Mouse (Mus musculus): ENCODE measurements around the gene Rab4a. TPM values are rescaled to one million over a fixed set of nuclear protein-coding genes. Genes with fewer than 3 reads are reported as not detected.

Rab4a gene
- polyA plus RNA-seq, 1 experiment = 7.3 TPM

DNA sequence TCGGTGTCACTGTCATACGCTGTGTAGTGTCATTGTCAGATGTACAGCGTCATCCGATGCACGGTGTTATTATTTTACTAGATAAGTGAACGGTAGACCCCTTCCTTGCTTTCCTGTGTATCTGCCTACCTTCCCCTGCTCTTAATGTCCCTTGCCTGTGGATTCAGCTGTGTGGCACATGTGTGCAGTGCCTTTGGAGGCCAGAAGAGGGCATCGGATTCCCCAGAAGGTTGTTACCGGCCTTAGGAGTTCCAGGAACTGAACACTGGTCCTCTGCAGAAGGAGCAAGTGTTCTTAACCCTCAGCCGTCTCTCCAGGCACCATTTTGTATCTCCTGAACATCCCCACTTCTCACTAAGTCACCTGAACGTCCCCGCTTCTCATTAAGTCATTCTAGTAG, 12.0 kb downstream of the Rab4a start:
- DNase-seq = no peak
- Histone ChIP-seq H3K4me1 (ENCODE audit: control insufficient read depth, insufficient read depth, low read length) (no peaks in the 10 kb centered on the region), H3K4me3 (replicated peaks; ENCODE audit: extremely low read depth, low read depth, low read length) (no peak overlapping the region)
- TF ChIP-seq CTCF (IDR thresholded peaks at IDR 0.05; ENCODE audit: insufficient read depth, low read length) (0 out of 2 replicates have a peak, but pooled peaks have one; percentile 3), POLR2A (IDR thresholded peaks at IDR 0.05; ENCODE audit: borderline replicate concordance, extremely low read depth, low read depth, low read length) (no peak)
- whole genome bisulfite sequencing = 92% methylated on average over 11 of the region's 11 CpGs

DNA sequence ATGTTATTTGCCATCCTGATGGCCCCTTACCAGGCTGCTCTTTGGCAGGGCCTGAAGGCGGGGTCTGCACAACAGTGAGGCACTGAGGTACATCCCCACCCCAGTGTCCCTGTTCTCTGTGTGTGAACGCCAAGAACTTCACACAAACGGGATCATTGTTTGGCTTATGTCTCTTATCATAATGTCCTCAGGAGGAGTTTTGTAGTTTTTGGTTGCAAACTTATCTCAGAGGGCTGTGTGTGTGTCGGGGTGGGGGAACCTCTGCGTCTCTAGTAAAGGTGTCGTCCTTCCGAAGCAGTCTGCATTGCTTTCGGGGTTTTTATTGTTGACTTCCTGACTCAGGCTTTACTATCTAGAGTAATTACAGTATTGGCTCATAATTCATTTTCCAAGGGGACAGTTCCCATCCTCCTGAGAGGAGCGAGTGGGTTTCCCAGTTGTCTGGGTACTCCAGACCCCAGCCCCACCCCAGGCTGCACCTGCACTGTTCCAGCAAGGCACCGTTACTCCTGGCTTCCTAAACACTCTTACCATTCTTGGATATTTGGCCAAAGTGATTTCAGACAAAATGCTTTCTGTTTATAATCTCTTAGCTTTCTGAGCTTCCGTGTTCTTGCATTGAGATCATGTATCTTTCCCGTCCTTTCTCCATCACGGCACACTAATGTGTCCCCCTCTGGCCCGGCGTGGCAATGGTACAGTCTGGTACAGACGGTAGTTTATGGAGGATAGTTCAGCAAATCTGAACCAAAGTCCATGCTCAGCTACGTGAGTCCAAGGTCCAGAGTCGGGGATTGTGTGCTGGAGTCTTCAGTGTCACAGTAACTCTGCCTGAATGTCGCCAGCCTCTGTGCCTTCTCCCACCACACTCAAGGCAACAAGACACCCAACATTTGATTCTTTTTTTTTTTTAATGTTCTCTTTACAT, 14.2 kb downstream of the Rab4a start:
- TF ChIP-seq POLR2A (IDR thresholded peaks at IDR 0.05; ENCODE audit: borderline replicate concordance, extremely low read depth, low read depth, low read length) (no peak), CTCF (IDR thresholded peaks at IDR 0.05; ENCODE audit: insufficient read depth, low read length) (no peak)
- WGBS = 81% methylated on average over 19 of the region's 19 CpGs
- no peak for DNase-seq
- H3K4me1 ChIP-seq (ENCODE audit: control insufficient read depth, insufficient read depth, low read length) = no peaks in the 10 kb centered on the region
- no peak overlapping the region for H3K4me3 ChIP-seq (replicated peaks; ENCODE audit: extremely low read depth, low read depth, low read length)

DNA sequence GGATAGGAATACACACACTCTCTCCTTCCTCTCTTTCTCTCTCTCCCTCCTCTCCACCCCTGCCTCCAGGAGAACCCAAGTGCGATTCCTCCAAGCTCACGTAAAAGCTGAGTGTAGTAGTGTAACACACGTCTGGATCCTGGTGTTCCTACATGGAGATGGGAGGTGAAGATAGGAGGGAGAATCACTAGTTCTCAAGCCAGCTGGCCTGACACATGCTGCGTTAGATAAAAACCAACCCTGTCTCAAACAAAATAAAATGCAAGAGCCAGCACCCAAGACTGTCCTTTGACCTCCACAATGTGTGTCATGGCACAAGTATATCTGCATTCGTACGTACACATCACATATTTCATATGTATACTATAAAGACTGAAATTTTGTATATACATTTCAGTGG, 15.0 kb downstream of the Rab4a start:
- Histone ChIP-seq H3K4me3 (replicated peaks; ENCODE audit: extremely low read depth, low read depth, low read length) (no peak overlapping the region), H3K4me1 (ENCODE audit: control insufficient read depth, insufficient read depth, low read length) (no peaks in the 10 kb centered on the region)
- DNase-seq = no peak
- TF ChIP-seq CTCF (IDR thresholded peaks at IDR 0.05; ENCODE audit: insufficient read depth, low read length) (no peak), POLR2A (IDR thresholded peaks at IDR 0.05; ENCODE audit: borderline replicate concordance, extremely low read depth, low read depth, low read length) (no peak)
- WGBS = 92% methylated on average over 6 of the region's 6 CpGs

DNA sequence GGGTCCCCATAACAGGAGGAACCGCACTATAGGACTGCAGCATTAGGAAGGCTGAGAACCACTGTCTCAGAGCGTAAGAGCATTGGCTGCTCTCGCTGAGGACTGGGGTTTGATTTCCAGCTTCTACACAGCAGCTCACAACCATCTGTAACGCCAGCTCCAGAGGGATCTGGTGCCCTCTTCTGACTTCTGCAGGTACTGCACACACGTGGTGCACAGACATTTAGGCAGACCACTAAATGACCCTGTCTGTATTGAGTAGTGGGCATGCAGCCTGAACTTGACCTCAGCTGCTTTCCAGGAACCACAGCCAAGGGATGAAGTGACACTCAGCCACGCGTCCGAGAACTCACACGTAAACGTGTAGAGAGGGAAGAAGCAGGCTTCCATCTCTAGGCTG, 17.3 kb downstream of the Rab4a start:
- DNase-seq = no peak
- no peak overlapping the region for H3K4me3 ChIP-seq (replicated peaks; ENCODE audit: extremely low read depth, low read depth, low read length)
- 93% methylated on average over 10 of the region's 10 CpGs for WGBS

DNA sequence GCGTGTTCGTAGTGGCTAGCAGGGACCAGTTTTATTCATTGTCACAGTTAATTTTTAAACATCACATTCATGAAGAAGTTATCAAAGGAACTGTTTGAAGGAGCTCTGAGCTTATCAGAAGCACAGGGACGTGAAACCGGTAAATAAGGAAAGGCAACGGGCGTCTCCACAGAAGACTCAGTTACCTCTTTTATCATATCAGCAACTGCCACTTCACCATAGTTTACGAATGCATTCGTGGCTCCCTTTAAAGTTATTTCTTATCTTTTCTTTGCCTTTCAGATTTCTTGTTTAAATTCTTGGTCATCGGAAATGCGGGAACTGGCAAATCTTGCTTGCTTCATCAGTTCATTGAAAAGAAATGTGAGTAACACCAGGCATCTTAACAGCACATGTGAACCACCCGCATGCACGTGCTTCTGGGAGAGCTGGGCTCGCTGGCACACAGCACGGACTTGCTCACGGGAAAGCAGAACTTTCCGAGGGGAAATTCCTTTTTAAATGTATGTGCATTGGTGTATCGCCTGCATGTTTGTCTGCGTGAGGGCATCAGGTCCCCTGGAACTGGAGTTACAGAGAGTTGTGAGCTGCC, 17.8 kb downstream of the Rab4a start:
- Histone ChIP-seq H3K4me3 (replicated peaks; ENCODE audit: extremely low read depth, low read depth, low read length) (no peak overlapping the region), H3K4me1 (ENCODE audit: control insufficient read depth, insufficient read depth, low read length) (no peaks in the 10 kb centered on the region)
- WGBS = 82% methylated on average over 18 of the region's 18 CpGs
- DNase-seq = no peak
- TF ChIP-seq POLR2A (IDR thresholded peaks at IDR 0.05; ENCODE audit: borderline replicate concordance, extremely low read depth, low read depth, low read length) = no peak
- no peak for TF ChIP-seq CTCF (IDR thresholded peaks at IDR 0.05; ENCODE audit: insufficient read depth, low read length)

More for the DNA sequence above, 17.3 kb downstream of the Rab4a start:
- H3K4me1 ChIP-seq (ENCODE audit: control insufficient read depth, insufficient read depth, low read length) = no peaks in the 10 kb centered on the region
- TF ChIP-seq CTCF (IDR thresholded peaks at IDR 0.05; ENCODE audit: insufficient read depth, low read length) (0 out of 2 replicates have a peak, but pooled peaks have one; percentile 20), POLR2A (IDR thresholded peaks at IDR 0.05; ENCODE audit: borderline replicate concordance, extremely low read depth, low read depth, low read length) (no peak)

DNA sequence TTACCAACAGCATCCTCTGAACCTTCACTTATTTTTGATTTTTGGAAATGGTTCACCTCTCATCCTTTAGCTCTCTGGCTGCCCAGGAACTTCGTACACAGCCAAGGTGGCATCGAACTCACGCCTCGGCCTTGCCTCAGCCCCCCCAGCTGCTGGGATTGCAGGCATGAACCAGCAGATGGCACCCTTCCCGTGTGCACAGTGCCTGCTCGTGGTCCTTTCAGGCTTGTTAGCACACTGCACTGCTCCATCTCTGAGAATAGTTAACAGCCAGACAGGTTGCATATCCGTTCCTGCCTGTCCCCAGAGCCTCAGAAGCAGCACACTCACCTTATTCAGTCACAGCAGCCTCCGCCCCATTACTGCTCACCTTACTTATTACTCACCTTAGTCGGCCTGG, 20.2 kb downstream of the Rab4a start:
- no peak overlapping the region for H3K4me3 ChIP-seq (replicated peaks; ENCODE audit: extremely low read depth, low read depth, low read length)
- 69% methylated on average over 9 of the region's 9 CpGs for WGBS
- TF ChIP-seq CTCF (IDR thresholded peaks at IDR 0.05; ENCODE audit: insufficient read depth, low read length) (peak; percentile 42), POLR2A (IDR thresholded peaks at IDR 0.05; ENCODE audit: borderline replicate concordance, extremely low read depth, low read depth, low read length) (no peak)

DNA sequence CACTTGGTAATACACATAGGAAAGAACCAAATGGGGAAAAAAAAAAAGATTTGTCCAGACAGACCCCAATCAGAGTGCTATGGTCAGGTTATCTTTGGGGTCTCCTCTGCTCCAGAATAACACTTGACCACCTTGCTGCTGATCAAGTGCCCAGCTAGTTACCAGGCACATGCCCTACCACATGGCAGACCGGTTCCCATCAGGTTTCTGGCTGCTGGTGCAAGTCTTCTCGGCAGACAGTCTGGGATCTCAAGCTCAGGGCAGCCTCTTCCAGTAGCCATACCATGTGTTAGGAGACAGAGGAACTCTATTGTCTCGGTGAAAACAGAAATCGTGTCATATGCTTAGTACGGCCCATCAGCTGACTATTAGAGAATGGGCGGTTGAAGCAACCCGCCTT, 21.0 kb downstream of the Rab4a start:
- 93% methylated on average over 7 of the region's 7 CpGs for WGBS
- H3K4me3 ChIP-seq (replicated peaks; ENCODE audit: extremely low read depth, low read depth, low read length) = no peak overlapping the region
- TF ChIP-seq CTCF (IDR thresholded peaks at IDR 0.05; ENCODE audit: insufficient read depth, low read length) = no peak
- no peak for TF ChIP-seq POLR2A (IDR thresholded peaks at IDR 0.05; ENCODE audit: borderline replicate concordance, extremely low read depth, low read depth, low read length)
- no peak for DNase-seq
- H3K4me1 ChIP-seq (ENCODE audit: control insufficient read depth, insufficient read depth, low read length) = no peaks in the 10 kb centered on the region

More for the DNA sequence above, 20.2 kb downstream of the Rab4a start:
- no peak for DNase-seq
- H3K4me1 ChIP-seq (ENCODE audit: control insufficient read depth, insufficient read depth, low read length) = no peaks in the 10 kb centered on the region

DNA sequence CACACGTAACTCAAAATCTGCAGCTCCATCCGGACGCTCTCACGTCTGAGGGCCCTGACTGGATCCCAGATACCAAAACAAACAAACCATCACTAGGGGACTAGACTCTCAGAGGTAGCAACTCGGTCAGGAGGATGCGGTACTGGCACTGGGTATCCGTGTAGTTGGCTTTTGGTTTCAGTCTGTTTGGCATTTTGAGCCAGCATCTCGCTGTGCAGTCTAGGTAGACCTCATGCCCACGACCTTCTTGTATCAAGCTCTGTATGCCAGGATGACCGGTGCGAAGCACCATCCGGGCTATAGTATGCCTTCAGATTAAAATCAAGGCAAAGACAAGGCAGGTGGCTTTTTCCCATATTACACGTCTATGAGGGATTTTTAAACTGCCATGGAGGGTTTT, 21.7 kb downstream of the Rab4a start:
- TF ChIP-seq POLR2A (IDR thresholded peaks at IDR 0.05; ENCODE audit: borderline replicate concordance, extremely low read depth, low read depth, low read length) (no peak), CTCF (IDR thresholded peaks at IDR 0.05; ENCODE audit: insufficient read depth, low read length) (no peak)
- DNase-seq = no peak
- Histone ChIP-seq H3K4me1 (ENCODE audit: control insufficient read depth, insufficient read depth, low read length) (no peaks in the 10 kb centered on the region), H3K4me3 (replicated peaks; ENCODE audit: extremely low read depth, low read depth, low read length) (no peak overlapping the region)
- 89% methylated on average over 13 of the region's 13 CpGs for WGBS

DNA sequence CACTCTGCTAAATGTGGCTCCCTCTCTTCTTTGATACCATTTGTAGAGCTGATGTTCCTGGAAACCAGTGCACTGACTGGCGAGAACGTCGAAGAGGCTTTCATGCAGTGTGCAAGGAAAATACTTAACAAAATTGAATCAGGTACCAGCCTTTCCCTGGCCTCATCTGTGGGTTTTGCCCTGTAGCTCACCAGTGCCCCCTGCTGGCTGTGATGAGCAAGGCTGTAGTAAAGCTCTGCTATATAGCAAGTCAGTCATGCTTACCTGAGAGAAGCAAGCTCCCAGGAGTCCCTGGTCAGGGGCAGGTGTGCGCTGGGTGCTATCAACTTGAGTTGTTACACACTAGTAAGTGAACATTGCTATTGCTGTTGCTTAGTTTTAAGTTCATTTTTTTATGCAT, 27.0 kb downstream of the Rab4a start:
- peak; percentile 91 for TF ChIP-seq CTCF (IDR thresholded peaks at IDR 0.05; ENCODE audit: insufficient read depth, low read length)
- no peak for TF ChIP-seq POLR2A (IDR thresholded peaks at IDR 0.05; ENCODE audit: borderline replicate concordance, extremely low read depth, low read depth, low read length)
- H3K4me1 ChIP-seq (ENCODE audit: control insufficient read depth, insufficient read depth, low read length) = no peaks in the 10 kb centered on the region
- peak; percentile 66 for DNase-seq
- 95% methylated on average over 4 of the region's 4 CpGs for WGBS
- no peak overlapping the region for H3K4me3 ChIP-seq (replicated peaks; ENCODE audit: extremely low read depth, low read depth, low read length)

Measured in lung, adult 2 months (tissue).